Mouse (Mus musculus) CD8-positive naive resting alpha-beta T cell, adult 2 months (primary cell): ENCODE results near the gene Fem1b.
"Not testable (repeated sequence)": the region's sequence is repeated elsewhere in the genome, so short reads cannot be mapped to it uniquely, and the experiment has no call there.

Experiments
- DNase-seq, 2 experiments: peaks; one replicate each; pipeline ENCODE4 v3.0.0; 2022; ENCODE audit warnings: low read depth in 2 of 2, low spot score in 2 of 2

Gene Fem1b

DNA sequence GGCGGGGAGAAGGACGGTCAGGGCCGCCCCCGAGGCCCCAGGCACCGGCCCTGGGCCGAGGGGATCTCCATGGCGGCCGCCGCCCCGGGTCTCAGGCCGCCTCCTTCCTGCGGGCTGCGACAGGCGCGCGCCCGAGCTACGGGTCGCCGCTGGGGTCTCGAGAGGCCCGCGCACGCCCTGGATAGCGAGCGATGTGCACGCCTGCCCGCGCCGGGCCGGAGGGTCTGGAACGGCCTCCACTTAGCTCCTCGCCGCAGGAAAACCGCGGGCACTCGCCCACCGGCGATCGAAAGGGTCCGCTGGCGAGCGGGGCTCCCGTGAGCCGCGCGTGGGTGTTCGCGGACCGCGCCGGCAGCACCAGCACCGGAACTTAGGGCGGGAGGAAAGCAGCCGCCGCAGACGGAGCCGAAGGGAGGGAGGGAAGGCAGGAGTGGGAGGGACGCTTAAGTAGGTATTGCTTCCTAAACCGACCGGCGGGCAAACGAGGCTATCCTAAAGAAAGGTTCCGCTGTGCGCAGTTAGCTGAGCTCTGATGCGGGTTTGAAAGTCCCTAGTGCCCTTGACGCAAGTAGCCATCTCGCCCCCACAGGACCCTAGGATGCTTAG lies at the start of gene Fem1b:
Gene Fem1b (minus strand): TSS at position 419 of the 606 bp plus-strand sequence.
- peak; percentile 89 to 92 for DNase-seq

DNA sequence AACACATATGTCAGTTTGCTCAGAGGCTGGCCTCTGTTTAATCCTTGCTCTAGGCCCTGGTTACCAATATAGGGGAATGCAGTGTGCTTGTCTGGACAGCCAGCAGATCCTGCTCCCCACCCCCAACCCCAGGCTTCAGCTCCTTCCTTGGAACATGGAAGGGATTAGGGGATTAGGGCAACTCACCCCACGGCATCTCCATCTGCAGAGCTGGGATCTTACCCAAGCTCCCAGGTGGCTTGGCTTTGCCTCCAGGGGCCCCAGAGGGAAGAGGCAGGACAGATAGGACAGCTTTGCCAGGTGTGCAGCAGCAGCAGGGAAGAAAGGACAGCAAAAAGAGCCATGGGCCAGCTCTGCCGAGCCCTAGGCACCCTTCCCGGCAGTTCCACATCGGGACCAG lies 49.1 kb upstream of the Fem1b start:
- no peak for DNase-seq

DNA sequence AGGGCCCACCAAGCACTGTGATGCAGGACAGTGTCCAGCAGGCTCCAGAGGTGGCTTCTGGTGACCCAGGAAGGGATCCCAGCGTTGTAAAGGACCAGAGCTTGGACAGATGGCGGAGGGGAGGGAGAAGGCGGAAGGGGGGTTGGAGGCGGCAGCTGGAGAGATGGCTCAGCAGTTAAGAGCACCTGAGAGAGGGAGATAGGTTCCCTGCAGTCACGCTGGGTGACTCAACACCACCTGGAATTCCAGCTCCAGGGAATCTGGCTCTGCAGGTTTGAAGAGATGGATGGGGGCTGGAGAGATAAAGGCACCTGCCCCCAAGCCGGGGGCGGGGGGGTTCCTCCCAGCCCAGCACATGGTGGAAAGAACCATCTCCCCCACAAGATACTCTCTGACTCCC lies 48.4 kb upstream of the Fem1b start:
- not testable (repeated sequence) for DNase-seq

DNA sequence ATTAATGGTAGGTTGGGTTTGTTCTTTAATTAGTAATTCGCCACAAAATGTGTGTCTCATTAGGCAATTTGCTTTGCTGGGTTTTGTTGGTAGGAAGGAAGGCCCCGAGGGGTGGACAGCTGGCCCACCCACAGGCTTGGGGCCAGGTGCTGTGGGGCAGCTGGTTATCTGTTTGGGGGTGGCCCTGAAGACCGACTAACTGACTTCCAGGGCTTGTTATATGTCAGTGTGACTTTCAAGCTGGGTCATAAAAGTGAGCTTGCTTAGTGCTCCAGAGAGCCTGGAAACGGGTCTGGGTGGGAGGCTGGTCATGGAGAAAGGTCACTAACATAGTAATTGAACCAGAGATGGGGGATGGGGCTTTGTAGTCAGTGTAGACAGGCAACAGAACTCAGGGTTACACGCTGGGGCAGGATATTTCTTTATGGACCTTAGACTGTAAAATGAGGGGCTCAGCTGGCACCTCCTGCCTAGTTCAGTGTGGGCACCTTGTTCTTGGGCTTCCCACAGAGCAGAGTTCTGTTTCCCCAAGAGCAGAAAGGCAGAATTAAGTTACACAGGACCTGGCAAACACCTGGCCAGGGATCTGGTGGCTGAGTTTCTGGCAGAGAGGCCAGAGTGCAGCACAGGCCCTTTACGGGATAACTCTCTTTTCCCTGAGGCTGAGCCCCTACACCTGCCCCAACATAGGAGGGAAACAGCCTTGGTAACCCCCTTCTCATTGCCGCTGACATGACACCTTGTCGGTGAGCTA lies 46.7 kb upstream of the Fem1b start:
- DNase-seq: no peak

DNA sequence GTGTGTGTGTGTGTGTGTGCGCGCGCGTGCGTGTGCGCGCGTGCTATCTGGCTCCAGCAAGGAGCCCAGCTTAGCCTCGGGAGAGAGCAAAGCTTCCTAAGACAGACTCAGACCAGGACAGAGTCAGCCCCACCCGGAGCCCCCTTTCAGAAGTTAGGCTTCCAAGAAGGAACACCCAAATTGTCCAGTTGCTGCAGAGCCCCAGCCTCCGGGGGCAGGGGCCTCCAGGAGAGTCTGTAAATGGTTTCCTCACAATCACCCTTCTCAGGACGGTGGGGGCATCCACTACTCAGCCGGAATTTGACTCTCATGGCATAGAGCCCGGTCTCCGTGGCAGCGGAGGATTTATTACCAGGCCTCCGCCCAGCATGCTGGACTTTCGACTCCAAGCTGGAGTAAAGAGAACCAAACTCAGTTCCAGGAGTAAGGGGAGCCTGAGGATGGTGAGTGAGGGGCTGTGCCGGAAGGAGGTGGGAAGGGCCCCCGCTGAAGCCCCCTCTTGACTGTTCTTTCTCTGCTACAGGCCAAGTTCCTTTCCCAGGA lies 46.1 kb upstream of the Fem1b start, which contains the start of gene Calml4:
Gene Calml4 (plus strand): TSS at position 362 of the 543 bp plus-strand sequence.
- no peak for DNase-seq

DNA sequence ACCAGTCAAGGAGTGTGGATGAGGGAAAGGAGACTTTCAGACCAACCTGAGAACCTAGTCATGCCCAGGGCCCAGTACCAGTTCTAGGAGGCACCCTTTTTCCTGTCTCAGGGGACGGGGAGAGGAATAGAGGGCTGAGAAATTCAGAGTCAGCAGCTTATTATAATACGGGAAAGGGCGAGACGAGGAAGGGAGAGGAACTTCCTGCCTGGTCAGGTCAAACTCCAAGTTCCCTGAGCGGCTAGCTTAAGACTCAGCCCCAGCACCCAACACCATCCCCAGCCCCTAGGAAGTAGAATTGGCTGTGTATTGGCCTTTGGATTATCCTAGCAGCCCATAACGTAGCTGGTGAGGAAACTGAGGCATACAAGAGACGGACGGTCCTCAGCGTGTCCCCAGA lies 45.5 kb upstream of the Fem1b start:
- no peak for DNase-seq

DNA sequence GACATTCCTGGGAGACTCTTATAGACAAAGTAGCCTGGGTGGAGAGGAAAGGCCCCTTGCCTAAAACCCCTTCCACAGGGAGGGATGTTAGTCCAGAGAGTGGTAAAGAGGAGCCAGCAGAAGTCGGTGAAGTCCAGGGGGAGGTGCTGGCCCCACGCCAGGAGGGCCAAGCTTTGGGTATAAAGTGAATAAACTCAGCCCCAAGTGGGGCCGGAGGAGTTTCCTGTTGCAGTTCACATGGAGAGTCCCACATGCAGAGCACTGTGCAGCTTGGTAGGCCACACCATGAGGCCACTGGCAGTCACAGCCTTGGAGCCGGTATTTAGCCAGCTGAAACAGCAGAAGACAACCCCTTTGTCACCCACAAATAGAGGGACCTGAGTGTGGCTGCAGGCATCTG lies 42.7 kb upstream of the Fem1b start:
- DNase-seq: no peak

DNA sequence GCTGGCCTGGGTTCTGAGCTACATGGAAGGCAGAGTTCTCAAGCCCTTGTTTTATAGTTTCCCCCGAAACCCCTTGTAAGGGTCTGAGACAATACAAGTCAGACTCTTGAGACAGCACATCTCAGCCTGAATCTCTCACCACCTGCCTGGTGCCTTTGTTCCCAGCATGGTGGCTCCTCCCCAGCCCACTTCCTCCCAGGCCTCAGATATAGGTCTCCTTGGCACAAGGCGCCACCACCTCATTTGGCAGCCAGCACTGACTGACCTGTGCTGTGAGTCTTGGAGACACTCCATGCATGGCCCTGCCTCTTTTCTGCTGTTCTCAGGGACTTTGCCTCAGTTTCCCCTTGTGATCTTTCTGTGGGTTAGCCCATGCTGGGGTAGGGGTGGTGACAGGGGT lies 39.8 kb upstream of the Fem1b start:
- peak in 1 of 2 experiments; percentile 25 for DNase-seq

DNA sequence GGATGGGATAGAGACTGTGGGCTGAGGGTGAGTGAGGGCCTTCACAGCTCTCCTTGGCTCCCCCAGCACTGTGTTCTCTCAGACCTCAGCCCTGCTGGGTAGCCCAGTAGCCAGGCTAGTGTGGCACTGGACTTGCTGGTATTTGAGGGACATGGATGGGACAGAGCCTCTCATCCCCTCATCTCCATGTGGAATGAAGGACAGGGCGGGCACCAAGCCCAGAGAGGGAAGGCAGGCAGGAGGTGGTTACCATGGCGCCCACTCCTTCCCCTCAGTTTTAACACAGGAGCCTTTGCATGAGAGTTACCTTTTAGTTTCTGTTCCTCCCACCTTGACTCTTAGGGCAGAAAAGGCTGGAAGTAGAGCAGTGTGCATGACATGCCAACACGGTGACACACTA lies 36.9 kb upstream of the Fem1b start:
- DNase-seq: no peak

DNA sequence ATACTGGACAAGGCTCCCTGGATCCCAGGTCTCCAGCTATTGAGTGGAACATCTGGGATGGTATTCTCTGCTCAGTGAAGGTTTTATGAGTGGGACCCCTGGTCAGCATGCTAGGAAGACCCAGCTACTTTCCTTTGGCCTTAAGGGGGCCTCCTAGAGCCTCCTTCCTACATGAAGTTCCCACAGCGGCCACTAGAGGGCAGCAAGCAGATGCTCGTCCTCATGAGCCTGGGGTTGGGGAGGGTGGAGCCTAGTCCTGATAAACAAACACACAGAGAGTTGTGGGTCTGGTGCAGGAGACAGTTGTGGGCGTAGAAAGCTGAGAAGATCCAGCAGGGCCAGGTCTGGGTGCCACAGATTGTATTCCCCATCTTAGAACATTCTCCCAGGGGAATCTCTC lies 36.0 kb upstream of the Fem1b start:
- DNase-seq: peak; percentile 85 to 88

DNA sequence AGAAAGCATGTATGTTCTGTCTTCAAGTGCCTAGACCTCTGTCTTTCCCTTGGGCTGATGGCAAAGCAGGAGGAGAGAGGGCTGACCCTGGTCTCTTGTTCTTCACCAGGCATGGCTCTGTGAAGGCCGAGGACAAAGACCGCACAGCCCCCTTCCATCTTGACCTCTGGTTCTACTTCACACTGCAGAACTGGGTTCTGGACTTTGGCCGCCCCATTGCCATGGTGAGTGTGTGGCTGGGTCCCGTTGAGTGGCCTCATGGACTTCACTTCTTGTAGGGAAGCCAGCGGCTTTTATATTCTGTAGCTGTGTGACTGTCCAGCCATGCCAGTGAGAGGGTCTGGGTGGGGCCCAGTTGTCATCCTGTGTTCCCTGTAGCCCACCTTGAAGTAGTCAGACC lies 32.7 kb upstream of the Fem1b start:
- no peak for DNase-seq

DNA sequence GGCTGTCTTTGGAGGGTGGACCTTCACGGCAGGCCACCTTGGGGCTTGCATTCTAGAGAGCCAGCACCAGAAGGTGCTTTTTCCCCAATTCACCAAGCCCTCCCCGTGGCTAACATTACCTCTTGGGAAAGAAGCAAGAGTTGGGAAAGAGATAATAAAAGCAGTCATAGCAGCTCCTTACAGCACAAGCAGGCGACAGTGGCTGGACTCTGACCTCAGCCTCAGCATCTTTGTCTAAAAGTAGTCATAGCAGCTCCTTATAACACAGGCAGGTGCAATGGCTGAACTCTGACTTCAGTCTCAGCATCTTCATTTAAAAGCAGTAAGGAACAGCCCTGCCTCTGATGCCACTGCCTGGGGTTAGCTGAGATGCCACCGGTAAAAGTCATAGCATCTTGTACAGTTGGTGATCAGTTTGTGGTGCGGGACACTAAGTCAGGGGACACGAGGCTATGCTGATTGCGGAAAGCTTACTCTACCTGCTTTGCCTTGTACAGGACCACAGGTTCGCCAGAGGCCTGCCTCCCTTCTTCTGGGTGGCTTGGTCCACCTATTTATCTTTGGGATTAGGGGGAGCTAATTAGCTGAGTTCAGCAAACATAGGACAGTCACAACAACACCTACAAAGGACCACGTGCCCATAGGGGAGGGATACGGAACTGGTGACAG lies 31.8 kb upstream of the Fem1b start:
- DNase-seq: no peak

DNA sequence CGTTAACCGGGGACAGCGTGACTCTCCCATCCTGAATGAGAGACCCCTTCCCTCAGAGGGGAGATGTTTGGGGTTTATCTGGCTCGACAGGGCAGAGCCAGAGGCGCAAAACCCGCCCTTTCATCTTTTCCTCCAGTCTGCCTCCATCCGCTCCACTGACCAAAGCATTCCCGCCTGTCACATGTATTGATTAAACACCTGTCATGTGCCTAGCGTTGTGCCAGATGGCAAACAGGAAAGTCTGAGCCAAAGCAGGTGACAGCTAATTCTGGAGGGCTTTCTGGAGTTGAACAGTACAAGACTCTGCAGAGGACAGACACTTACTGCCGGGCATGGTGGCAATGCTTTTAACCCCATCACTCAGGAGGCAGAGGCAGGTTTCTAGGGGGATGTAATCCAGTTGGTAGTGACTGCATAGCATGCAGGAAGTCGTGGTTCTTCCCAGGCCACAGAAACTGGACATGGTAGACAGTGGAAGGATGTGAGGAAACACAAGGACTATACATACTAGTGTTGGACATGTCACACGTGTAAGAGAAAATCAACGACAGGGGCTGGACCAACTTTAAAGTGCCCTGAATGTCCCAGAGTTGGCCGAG lies 27.5 kb upstream of the Fem1b start:
- no peak for DNase-seq

DNA sequence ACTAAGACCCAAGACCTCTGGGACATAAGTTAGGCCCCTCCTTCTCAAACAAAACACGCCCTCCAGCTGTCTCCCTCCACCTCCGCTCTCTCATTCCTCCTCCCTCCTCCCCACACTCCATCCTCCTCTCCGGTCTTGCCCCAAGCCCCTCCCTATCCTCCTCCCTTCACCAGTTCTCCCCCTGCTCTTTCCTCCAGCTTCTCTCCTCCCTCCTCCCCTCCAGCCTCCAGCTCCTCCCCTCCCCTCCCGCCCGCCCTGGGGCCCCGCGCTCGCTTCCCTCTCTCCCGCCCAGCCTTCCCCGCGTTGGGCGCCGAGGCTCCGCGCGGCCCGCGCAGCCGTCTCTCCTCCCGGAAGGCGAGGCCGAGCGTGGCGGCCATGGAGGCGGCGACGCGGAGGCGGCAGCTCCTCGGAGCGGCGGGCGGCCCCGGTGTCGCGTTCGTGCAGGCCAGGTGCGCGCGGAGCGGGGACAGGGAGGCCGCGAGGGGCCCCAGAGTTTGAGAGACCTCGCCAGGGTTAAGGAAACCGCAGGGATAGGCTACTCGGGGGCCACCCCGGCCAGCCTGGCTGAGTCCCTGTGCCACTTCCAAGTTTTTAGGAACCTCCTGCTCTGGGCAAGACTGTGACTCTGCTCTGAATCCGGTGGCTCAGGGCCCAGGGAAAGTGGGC lies 26.9 kb upstream of the Fem1b start, which contains the start of gene Cln6:
Gene Cln6 (plus strand): TSS at position 280 of the 666 bp plus-strand sequence.
- DNase-seq: peak; percentile 40 to 64

DNA sequence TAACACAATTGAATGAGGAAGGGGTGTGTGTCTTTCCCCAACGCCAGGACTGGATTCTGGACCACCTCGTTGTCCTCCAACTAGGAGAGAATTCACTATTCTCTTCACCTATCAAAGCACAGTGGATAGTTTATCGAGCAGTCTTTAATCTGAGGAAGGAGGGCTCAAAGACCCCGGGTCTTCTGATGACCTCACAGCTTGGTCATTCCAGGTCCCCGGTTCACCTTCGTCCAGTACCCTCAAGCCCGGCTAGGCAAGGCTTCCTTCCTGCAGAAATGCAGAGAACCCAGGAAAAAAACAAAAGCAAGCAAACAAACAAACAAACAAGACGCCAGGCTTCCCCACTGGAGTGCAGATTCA lies 26.4 kb upstream of the Fem1b start:
- DNase-seq: no peak

DNA sequence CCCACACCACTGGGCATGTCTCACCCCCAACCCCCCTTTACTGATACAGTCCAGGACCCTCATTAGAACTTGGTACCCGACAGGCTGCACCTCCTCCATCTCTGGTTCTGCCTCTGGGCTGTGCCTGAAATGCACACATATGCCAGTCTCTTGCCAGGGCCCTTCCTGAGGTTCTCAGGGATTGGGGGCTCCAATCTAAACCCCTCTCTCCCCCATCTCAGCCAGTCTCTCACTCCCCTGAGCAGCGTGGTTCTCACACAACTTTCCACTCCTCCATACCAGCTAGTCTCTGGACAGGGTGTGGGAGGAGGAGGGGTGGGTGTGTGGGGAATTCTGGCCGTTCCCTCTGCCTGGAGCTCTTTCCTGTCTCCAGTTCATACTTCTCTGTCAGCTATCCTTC lies 25.9 kb upstream of the Fem1b start:
- no peak for DNase-seq

DNA sequence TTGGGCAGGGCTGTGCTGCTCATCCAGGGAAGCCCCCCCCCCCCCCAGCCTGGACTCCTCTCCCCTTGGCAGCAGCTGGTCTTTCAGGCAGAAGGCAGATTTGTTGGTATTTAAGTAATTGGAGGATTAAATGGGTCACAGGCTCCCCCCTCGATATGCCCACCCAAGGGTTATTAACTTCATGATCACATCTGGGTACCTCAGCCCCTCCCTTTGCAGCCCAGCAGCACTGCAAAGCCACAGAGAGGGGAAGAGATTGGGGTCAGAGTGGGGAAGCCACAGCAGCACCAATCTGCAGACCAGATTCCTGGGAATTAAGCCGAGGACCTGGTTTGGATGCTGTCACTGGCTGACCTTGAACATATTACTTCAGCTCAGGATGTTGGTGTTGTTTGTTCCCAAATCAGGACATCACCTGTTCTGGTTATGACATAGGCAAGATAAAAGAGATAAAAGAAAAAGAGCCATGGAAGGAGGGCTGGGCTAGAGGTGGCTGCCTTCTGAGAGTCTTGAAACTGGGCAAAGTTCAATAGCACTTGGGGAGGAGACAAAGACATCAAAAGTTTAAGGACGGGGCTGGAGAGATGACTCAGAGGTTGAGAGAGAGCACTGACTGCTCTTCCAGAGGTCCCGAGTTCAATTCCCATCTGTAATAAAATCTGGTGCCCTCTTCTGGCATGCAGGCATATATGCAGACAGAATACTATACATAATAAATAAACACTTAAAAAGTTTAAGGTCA lies 24.1 kb upstream of the Fem1b start:
- DNase-seq: no peak

DNA sequence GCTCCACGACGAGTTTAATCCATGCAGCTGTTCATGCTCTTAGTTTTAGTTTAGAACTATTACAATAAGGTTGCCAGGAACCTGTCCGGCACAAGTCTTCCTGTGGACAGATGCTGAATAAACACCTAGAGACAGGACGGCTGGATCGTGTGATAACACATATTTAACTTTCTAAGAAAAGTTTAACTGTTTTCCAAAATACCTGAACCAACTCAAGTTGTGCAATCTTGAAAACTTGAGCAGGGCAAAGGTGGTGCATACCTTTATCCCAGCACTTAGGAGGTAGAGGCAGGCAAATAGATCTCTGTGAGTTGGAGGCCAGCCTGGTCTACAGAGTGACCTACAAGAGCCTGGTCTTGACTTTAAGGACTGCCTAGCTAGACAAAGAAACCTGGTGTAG lies 23.2 kb upstream of the Fem1b start:
- DNase-seq: no peak

DNA sequence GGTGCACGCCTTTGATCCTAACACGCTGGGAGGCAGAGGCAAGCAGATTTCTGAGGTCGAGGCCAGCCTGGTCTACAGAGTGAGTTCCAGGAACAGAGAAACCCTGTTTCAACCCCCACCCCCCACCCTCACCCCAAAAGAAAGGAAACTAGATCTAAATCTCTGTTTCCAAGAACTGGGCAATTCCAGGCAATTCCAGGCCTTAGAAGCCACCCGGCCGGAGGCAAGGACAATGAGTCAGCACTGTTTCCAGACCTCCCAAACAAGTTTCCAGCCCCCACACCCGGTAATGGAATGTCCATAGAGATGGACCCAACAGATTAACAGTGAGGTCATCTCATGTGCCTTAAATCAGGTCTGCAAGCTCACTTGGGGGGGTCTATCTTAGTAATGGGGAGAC lies 18.1 kb upstream of the Fem1b start:
- no peak for DNase-seq

DNA sequence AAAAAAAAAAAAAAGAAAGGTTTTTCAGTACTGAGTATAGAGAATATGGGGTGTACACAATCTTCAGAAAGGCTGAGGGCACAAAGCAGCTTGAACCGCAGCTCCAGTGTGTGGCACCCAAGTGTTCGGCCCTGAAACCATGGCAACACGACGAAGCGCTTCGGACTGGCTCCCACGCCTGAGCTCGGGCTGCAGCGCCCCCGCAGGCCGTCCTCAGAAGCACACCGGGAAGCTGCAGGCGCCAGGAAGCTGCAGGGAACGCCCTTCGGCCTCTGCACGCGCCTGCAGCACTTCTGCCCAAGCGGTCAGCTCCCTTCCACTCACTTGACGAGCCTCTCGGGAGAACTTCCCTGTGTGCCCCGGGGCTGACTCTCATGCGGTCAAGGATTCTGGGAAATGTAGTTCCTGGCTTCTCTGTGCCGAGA lies 16.9 kb upstream of the Fem1b start:
- peak; percentile 77 to 83 for DNase-seq
